ENCODE assay signal across 12 mouse cellular contexts in genomic region chr4:95638063-95638462, GRCm38 (mm10).
DNase-seq lines count a peak whose midpoint lies in the region; ATAC-seq lines count a peak whose summit lies in the region.
"Had no signal": no experiment of that assay in that cellular context is flagged by ENCODE, and none has a peak within 500 bp of the region (broad histone marks: within the 10 kb centered on the region; RNA-seq: fewer than 3 reads in every experiment).

No protein-coding gene starts in this region.

- H3K36me3 ChIP-seq in forebrain, embryonic 13.5 days (ENCODE audit: poor library complexity, severe bottlenecking): no peaks in the 10 kb centered on the region
- H3K36me3 ChIP-seq in forebrain, embryonic 10.5 days (replicated peaks): no peaks in the 10 kb centered on the region
- no peaks in the 10 kb centered on the region for H3K36me3 ChIP-seq in hindbrain, embryonic 10.5 days
- no peaks in the 10 kb centered on the region for H3K36me3 ChIP-seq in hindbrain, embryonic 16.5 days (ENCODE audit: control insufficient read depth, insufficient read depth, low read length)
- no peaks in the 10 kb centered on the region for H3K36me3 ChIP-seq in embryonic facial prominence, embryonic 12.5 days
- no peaks in the 10 kb centered on the region for H3K36me3 ChIP-seq in limb, embryonic 15.5 days
- H3K36me3 ChIP-seq: midbrain, embryonic 10.5 days; neural tube, embryonic 12.5 days had no signal

- no peak for DNase-seq in forebrain, embryonic 10.5 days (ENCODE audit: extremely low spot score, low spot score)
- no peak for DNase-seq in hindbrain, embryonic 10.5 days (ENCODE audit: low spot score)
- DNase-seq in thymus, postnatal 25 days: no peak
- DNase-seq in natural killer cell, adult 2 months (ENCODE audit: low spot score in 2 of 2): no peak
- DNase-seq: kidney, adult 11 months; liver, postnatal 0 days had no signal

- H3K27ac ChIP-seq in forebrain, embryonic 13.5 days: peak overlapping the region; percentile 40; the same call in 1 of the 2 replicates
- no peak overlapping the region; the same call in 1 of the 2 replicates for H3K27ac ChIP-seq in forebrain, embryonic 10.5 days
- peak overlapping the region; percentile 13 for H3K27ac ChIP-seq in hindbrain, embryonic 10.5 days
- no peak overlapping the region for H3K27ac ChIP-seq in hindbrain, embryonic 16.5 days (ENCODE audit: low read depth, low read length)
- peak overlapping the region; percentile 77 for H3K27ac ChIP-seq in embryonic facial prominence, embryonic 12.5 days
- H3K27ac ChIP-seq in limb, embryonic 15.5 days: peak overlapping the region; percentile 86
- H3K27ac ChIP-seq: neural tube, embryonic 12.5 days had no signal

- ATAC-seq in forebrain, embryonic 13.5 days: no peak
- no peak for ATAC-seq in hindbrain, embryonic 16.5 days
- no peak for ATAC-seq in embryonic facial prominence, embryonic 12.5 days (ENCODE audit: insufficient number of reproducible peaks, insufficient read depth, low FRiP score, low TSS enrichment)
- no peak for ATAC-seq in limb, embryonic 15.5 days (ENCODE audit: insufficient number of reproducible peaks, low FRiP score, low TSS enrichment, low read depth)
- ATAC-seq: liver, postnatal 0 days had no signal

- H3K9ac ChIP-seq in forebrain, embryonic 13.5 days: no peak overlapping the region
- H3K9ac ChIP-seq in hindbrain, embryonic 16.5 days (ENCODE audit: low read depth, low read length): no peak overlapping the region
- H3K9ac ChIP-seq in embryonic facial prominence, embryonic 12.5 days: no peak overlapping the region
- no peak overlapping the region for H3K9ac ChIP-seq in limb, embryonic 15.5 days
- H3K9ac ChIP-seq: liver, postnatal 0 days; neural tube, embryonic 12.5 days had no signal

- H3K4me2 ChIP-seq in forebrain, embryonic 13.5 days: no peak overlapping the region
- no peak overlapping the region for H3K4me2 ChIP-seq in hindbrain, embryonic 16.5 days (ENCODE audit: low read length)
- H3K4me2 ChIP-seq in embryonic facial prominence, embryonic 12.5 days (replicated peaks): no peak overlapping the region
- H3K4me2 ChIP-seq in limb, embryonic 15.5 days: no peak overlapping the region
- H3K4me2 ChIP-seq: neural tube, embryonic 12.5 days had no signal

- H3K4me1 ChIP-seq in forebrain, embryonic 13.5 days: peaks cover 18% of the 10 kb centered on the region
- peaks cover 24% of the 10 kb centered on the region for H3K4me1 ChIP-seq in forebrain, embryonic 10.5 days
- peaks cover 24% of the 10 kb centered on the region for H3K4me1 ChIP-seq in hindbrain, embryonic 10.5 days (replicated peaks)
- no peaks in the 10 kb centered on the region for H3K4me1 ChIP-seq in hindbrain, embryonic 16.5 days (ENCODE audit: control insufficient read depth, insufficient read depth, low read depth, low read length)
- H3K4me1 ChIP-seq in embryonic facial prominence, embryonic 12.5 days: peaks cover 20% of the 10 kb centered on the region
- peaks cover 18% of the 10 kb centered on the region for H3K4me1 ChIP-seq in limb, embryonic 15.5 days

- 51% methylated on average over 3 of the region's 3 CpGs for WGBS in forebrain, embryonic 13.5 days
- 72% methylated on average over 3 of the region's 3 CpGs for WGBS in forebrain, embryonic 10.5 days
- 73% methylated on average over 3 of the region's 3 CpGs for WGBS in hindbrain, embryonic 10.5 days
- 55% methylated on average over 3 of the region's 3 CpGs for WGBS in hindbrain, embryonic 16.5 days
- 85% methylated on average over 3 of the region's 3 CpGs for WGBS in embryonic facial prominence, embryonic 12.5 days
- WGBS in limb, embryonic 15.5 days: 45% methylated on average over 3 of the region's 3 CpGs

- H3K27me3 ChIP-seq in forebrain, embryonic 13.5 days: no peaks in the 10 kb centered on the region
- H3K27me3 ChIP-seq in forebrain, embryonic 10.5 days (ENCODE audit: poor library complexity, severe bottlenecking): no peaks in the 10 kb centered on the region
- no peaks in the 10 kb centered on the region for H3K27me3 ChIP-seq in hindbrain, embryonic 10.5 days (ENCODE audit: insufficient read depth, poor library complexity, severe bottlenecking)
- no peaks in the 10 kb centered on the region for H3K27me3 ChIP-seq in hindbrain, embryonic 16.5 days (replicated peaks; ENCODE audit: control insufficient read depth, insufficient read depth, low read length)
- H3K27me3 ChIP-seq in embryonic facial prominence, embryonic 12.5 days: no peaks in the 10 kb centered on the region
- no peaks in the 10 kb centered on the region for H3K27me3 ChIP-seq in limb, embryonic 15.5 days
- H3K27me3 ChIP-seq: neural tube, embryonic 12.5 days had no signal

- no peak overlapping the region for H3K4me3 ChIP-seq in forebrain, embryonic 13.5 days
- H3K4me3 ChIP-seq in forebrain, embryonic 10.5 days: no peak overlapping the region
- H3K4me3 ChIP-seq in hindbrain, embryonic 10.5 days: no peak overlapping the region
- no peak overlapping the region for H3K4me3 ChIP-seq in hindbrain, embryonic 16.5 days (ENCODE audit: low read length)
- no peak overlapping the region for H3K4me3 ChIP-seq in embryonic facial prominence, embryonic 12.5 days
- H3K4me3 ChIP-seq in limb, embryonic 15.5 days: no peak overlapping the region
- H3K4me3 ChIP-seq: midbrain, embryonic 10.5 days; neural tube, embryonic 12.5 days had no signal

- H3K9me3 ChIP-seq in forebrain, embryonic 13.5 days (replicated peaks): no peaks in the 10 kb centered on the region
- no peaks in the 10 kb centered on the region for H3K9me3 ChIP-seq in forebrain, embryonic 10.5 days
- H3K9me3 ChIP-seq in hindbrain, embryonic 10.5 days: no peaks in the 10 kb centered on the region
- no peaks in the 10 kb centered on the region for H3K9me3 ChIP-seq in hindbrain, embryonic 16.5 days (ENCODE audit: control insufficient read depth, low read length)
- no peaks in the 10 kb centered on the region for H3K9me3 ChIP-seq in embryonic facial prominence, embryonic 12.5 days
- no peaks in the 10 kb centered on the region for H3K9me3 ChIP-seq in limb, embryonic 15.5 days
- H3K9me3 ChIP-seq: midbrain, embryonic 10.5 days; neural tube, embryonic 12.5 days had no signal

Comparison
In these comparisons a context has a peak if more than half of its experiments do, and no peak if none do; other contexts are left out.
1. H3K27ac ChIP-seq: peak in forebrain, embryonic 13.5 days (single experiment), hindbrain, embryonic 10.5 days (single experiment), embryonic facial prominence, embryonic 12.5 days (single experiment) and limb, embryonic 15.5 days (single experiment); none in forebrain, embryonic 10.5 days (single experiment) and hindbrain, embryonic 16.5 days (single experiment).